ENCODE assay signal across 16 mouse cellular contexts in the genomic region with DNA sequence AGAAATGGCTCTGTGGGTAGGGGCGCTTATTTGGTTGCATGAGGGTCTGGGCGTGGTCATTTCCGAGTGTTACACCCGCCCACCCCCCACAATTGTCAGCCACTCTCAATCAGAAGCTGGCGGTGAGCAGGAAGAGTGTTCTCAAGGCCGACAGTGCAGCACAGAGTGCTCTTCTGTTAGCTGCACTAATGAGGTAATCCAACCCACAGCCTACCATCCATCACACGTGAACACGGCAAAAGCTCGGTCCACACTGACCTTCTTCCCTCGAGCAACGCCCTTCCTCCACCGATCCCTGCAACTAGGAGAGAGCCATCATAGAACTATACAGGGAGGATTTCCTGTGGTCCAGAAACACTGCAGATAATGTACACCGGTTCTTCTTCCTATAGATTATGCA.
"Had no signal": no experiment of that assay in that cellular context is flagged by ENCODE, and none has a peak within 500 bp of the region (broad histone marks: within the 10 kb centered on the region; RNA-seq: fewer than 3 reads in every experiment).

No protein-coding gene starts in this region.

- DNase-seq: kidney, adult 8-10 months; kidney, postnatal 10 days; layer of hippocampus, adult 9-11 months; layer of hippocampus, postnatal 36 days; liver; liver, embryonic 13.5 days; liver, postnatal 0 days; midbrain, embryonic 14.5 days; right cerebral cortex, adult 18-20 months; right cerebral cortex, postnatal 25 days had no signal

- H3K9ac ChIP-seq: limb, embryonic 12.5 days; liver, embryonic 13.5 days; liver, postnatal 0 days; lung, embryonic 15.5 days; neural tube, embryonic 15.5 days had no signal

- H3K36me3 ChIP-seq: liver, embryonic 13.5 days; lung, embryonic 15.5 days; midbrain, embryonic 10.5 days; neural tube, embryonic 15.5 days had no signal

- H3K9me3 ChIP-seq: limb, embryonic 12.5 days; liver, embryonic 13.5 days; lung, embryonic 15.5 days; midbrain, embryonic 10.5 days; neural tube, embryonic 15.5 days had no signal

- H3K4me3 ChIP-seq: limb, embryonic 12.5 days; liver, embryonic 13.5 days; lung, embryonic 15.5 days; midbrain, embryonic 10.5 days; myocyte; neural tube, embryonic 15.5 days had no signal

- H3K4me2 ChIP-seq: limb, embryonic 12.5 days; liver, embryonic 13.5 days; lung, embryonic 15.5 days; neural tube, embryonic 15.5 days had no signal

- H3K27me3 ChIP-seq: limb, embryonic 12.5 days; liver, embryonic 13.5 days; lung, embryonic 15.5 days; neural tube, embryonic 15.5 days had no signal

- ATAC-seq: liver, postnatal 0 days had no signal

- H3K27ac ChIP-seq: limb, embryonic 12.5 days; liver, embryonic 13.5 days; lung, embryonic 15.5 days; midbrain, embryonic 10.5 days; neural tube, embryonic 15.5 days; stomach, postnatal 0 days had no signal
